Mouse (Mus musculus): Measurements from ENCODE around the gene Wdr54.

DNA sequence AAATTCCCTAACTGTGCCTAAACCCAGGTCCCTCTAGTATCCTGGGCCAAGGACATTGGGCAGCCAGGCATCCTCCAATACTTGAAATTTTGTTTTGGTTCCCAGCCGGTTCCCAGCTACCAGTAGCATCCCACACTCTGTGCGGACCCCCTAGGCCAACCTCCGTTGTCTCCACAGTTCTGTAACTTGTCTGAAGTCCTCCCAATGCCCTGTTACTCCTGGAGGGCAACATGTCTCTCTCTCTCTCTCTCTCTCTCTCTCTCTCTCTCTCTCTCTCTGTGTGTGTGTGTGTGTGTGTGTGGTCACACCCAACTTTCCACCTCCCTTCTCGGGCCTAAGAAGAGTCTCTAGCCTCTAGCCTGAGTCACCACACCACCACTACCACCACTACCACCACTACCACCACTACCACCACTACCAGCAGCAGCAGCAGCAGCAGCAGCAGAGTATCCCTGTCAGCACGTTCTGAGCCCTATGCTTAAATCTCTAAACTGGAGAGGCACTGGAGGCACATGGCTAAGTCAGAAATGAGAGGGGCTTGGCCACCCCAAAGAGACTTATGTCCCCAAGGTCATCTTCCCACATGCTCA, 19.8 kb downstream of the Wdr54 start:
- TF ChIP-seq CTCF (conservative IDR thresholded peaks at IDR 0.05; ENCODE audit: low read length) (no peak), NANOG (IDR thresholded peaks at IDR 0.05; ENCODE audit: borderline replicate concordance, low read length) (no peak), POU5F1 (IDR thresholded peaks at IDR 0.05; ENCODE audit: borderline replicate concordance, low read length) (no peak)

All from E14TG2a.4 (cell line).